Comparison of ENCODE assay signal across 21 mouse cellular contexts in genomic region chr14:24924561-24924960, GRCm38 (mm10).
A peak's percentile ranks its signal among the peaks of the same experiment; 100 is the strongest.
DNase-seq lines count a peak whose midpoint lies in the region; ATAC-seq lines count a peak whose summit lies in the region.
"Had no signal": no experiment of that assay in that cellular context is flagged by ENCODE, and none has a peak within 500 bp of the region (broad histone marks: within the 10 kb centered on the region; RNA-seq: fewer than 3 reads in every experiment).

No protein-coding gene starts in this region.

- WGBS in hindbrain, embryonic 10.5 days = 77% methylated on average over 3 of the region's 3 CpGs
- 62% methylated on average over 3 of the region's 3 CpGs for whole genome bisulfite sequencing in hindbrain, embryonic 16.5 days
- 60% methylated on average over 3 of the region's 3 CpGs for WGBS in embryonic facial prominence, embryonic 11.5 days
- WGBS in limb, embryonic 12.5 days = 42% methylated on average over 3 of the region's 3 CpGs

- peaks cover 27% of the 10 kb centered on the region for H3K4me1 ChIP-seq in hindbrain, embryonic 10.5 days (replicated peaks)
- peaks cover 6% of the 10 kb centered on the region; the same call in 1 of the 2 replicates for H3K4me1 ChIP-seq in hindbrain, embryonic 16.5 days (ENCODE audit: control insufficient read depth, insufficient read depth, low read depth, low read length)
- peaks cover 3% of the 10 kb centered on the region for H3K4me1 ChIP-seq in embryonic facial prominence, embryonic 11.5 days (ENCODE audit: control insufficient read depth, insufficient read depth, low read length)
- peaks cover 53% of the 10 kb centered on the region for H3K4me1 ChIP-seq in limb, embryonic 12.5 days (replicated peaks)

- no peak overlapping the region for H3K4me3 ChIP-seq in hindbrain, embryonic 10.5 days
- H3K4me3 ChIP-seq in hindbrain, embryonic 16.5 days (ENCODE audit: low read length) = no peak overlapping the region
- no peak overlapping the region for H3K4me3 ChIP-seq in embryonic facial prominence, embryonic 11.5 days (ENCODE audit: low read depth, low read length)
- no peak overlapping the region for H3K4me3 ChIP-seq in limb, embryonic 12.5 days (replicated peaks)
- H3K4me3 ChIP-seq: embryonic facial prominence, embryonic 15.5 days; hindbrain, embryonic 13.5 days had no signal

- H3K27me3 ChIP-seq in hindbrain, embryonic 10.5 days (ENCODE audit: insufficient read depth, poor library complexity, severe bottlenecking) = peaks cover 14% of the 10 kb centered on the region; the same call in 1 of the 2 replicates
- no peaks in the 10 kb centered on the region for H3K27me3 ChIP-seq in hindbrain, embryonic 16.5 days (replicated peaks; ENCODE audit: control insufficient read depth, insufficient read depth, low read length)
- no peaks in the 10 kb centered on the region for H3K27me3 ChIP-seq in embryonic facial prominence, embryonic 11.5 days (ENCODE audit: control insufficient read depth, insufficient read depth, low read length)
- no peaks in the 10 kb centered on the region for H3K27me3 ChIP-seq in limb, embryonic 12.5 days
- H3K27me3 ChIP-seq: embryonic facial prominence, embryonic 15.5 days; hindbrain, embryonic 13.5 days had no signal

- H3K4me2 ChIP-seq in hindbrain, embryonic 16.5 days (ENCODE audit: low read length) = no peak overlapping the region
- H3K4me2 ChIP-seq in embryonic facial prominence, embryonic 11.5 days (ENCODE audit: low read depth, low read length) = no peak overlapping the region
- H3K4me2 ChIP-seq in limb, embryonic 12.5 days = no peak overlapping the region
- H3K4me2 ChIP-seq: embryonic facial prominence, embryonic 15.5 days; heart, embryonic 11.5 days; hindbrain, embryonic 13.5 days had no signal

- H3K9me3 ChIP-seq in hindbrain, embryonic 10.5 days = no peaks in the 10 kb centered on the region
- no peaks in the 10 kb centered on the region for H3K9me3 ChIP-seq in hindbrain, embryonic 16.5 days (ENCODE audit: control insufficient read depth, low read length)
- no peaks in the 10 kb centered on the region for H3K9me3 ChIP-seq in embryonic facial prominence, embryonic 11.5 days (replicated peaks; ENCODE audit: control insufficient read depth, low read length)
- no peaks in the 10 kb centered on the region for H3K9me3 ChIP-seq in limb, embryonic 12.5 days
- H3K9me3 ChIP-seq: embryonic facial prominence, embryonic 15.5 days; hindbrain, embryonic 13.5 days had no signal

- no peak for DNase-seq in hindbrain, embryonic 10.5 days (ENCODE audit: low spot score)
- DNase-seq in embryonic facial prominence, embryonic 11.5 days (ENCODE audit: low spot score) = peak; percentile 11
- DNase-seq: adrenal gland, adult 2 months; adrenal gland, postnatal 14 days; cerebellum, adult 11 months; cerebellum, adult 2 months; cerebellum, adult 9-11 months; cerebellum, postnatal 25 days; forebrain, postnatal 0 days; gastrocnemius, postnatal 25 days had no signal

- H3K9ac ChIP-seq in hindbrain, embryonic 16.5 days (ENCODE audit: low read depth, low read length) = no peak overlapping the region
- no peak overlapping the region for H3K9ac ChIP-seq in embryonic facial prominence, embryonic 11.5 days (replicated peaks; ENCODE audit: low read length)
- H3K9ac ChIP-seq in limb, embryonic 12.5 days (replicated peaks) = no peak overlapping the region
- H3K9ac ChIP-seq: embryonic facial prominence, embryonic 15.5 days; forebrain, postnatal 0 days; hindbrain, embryonic 13.5 days had no signal

- no peak for ATAC-seq in hindbrain, embryonic 16.5 days
- no peak for ATAC-seq in embryonic facial prominence, embryonic 11.5 days (replicated peaks; ENCODE audit: insufficient number of reproducible peaks, low FRiP score, low TSS enrichment, low read depth)
- ATAC-seq in limb, embryonic 12.5 days (ENCODE audit: insufficient number of reproducible peaks, insufficient read depth, low FRiP score, low TSS enrichment, low read depth) = 0 out of 2 replicates have a peak, but pooled peaks have one; percentile 58
- no peak for ATAC-seq in inflammation-experienced regulatory T-cells, adult 6 months
- ATAC-seq in frontal cortex, adult (ENCODE audit: low TSS enrichment) = no peak
- ATAC-seq: CD4-positive, CD25-positive, alpha-beta regulatory T cell, adult 4 months; forebrain, embryonic 14.5 days; forebrain, postnatal 0 days; hindbrain, postnatal 0 days; intestine, postnatal 0 days had no signal

- H3K27ac ChIP-seq in hindbrain, embryonic 10.5 days = peak overlapping the region; percentile 53
- H3K27ac ChIP-seq in hindbrain, embryonic 16.5 days (ENCODE audit: low read depth, low read length) = no peak overlapping the region
- no peak overlapping the region for H3K27ac ChIP-seq in embryonic facial prominence, embryonic 11.5 days (replicated peaks; ENCODE audit: low read depth, low read length)
- H3K27ac ChIP-seq in limb, embryonic 12.5 days = peak overlapping the region; percentile 59
- H3K27ac ChIP-seq: embryonic facial prominence, embryonic 15.5 days; hindbrain, embryonic 13.5 days; hindbrain, postnatal 0 days had no signal

- no peaks in the 10 kb centered on the region for H3K36me3 ChIP-seq in hindbrain, embryonic 10.5 days
- H3K36me3 ChIP-seq in hindbrain, embryonic 16.5 days (ENCODE audit: control insufficient read depth, insufficient read depth, low read length) = no peaks in the 10 kb centered on the region
- no peaks in the 10 kb centered on the region for H3K36me3 ChIP-seq in embryonic facial prominence, embryonic 11.5 days (replicated peaks; ENCODE audit: control insufficient read depth, insufficient read depth, low read depth, low read length)
- no peaks in the 10 kb centered on the region for H3K36me3 ChIP-seq in limb, embryonic 12.5 days
- H3K36me3 ChIP-seq: embryonic facial prominence, embryonic 15.5 days; hindbrain, embryonic 13.5 days had no signal

Comparison
In these comparisons a context has a peak if more than half of its experiments do, and no peak if none do; other contexts are left out.
1. H3K27ac ChIP-seq: peak in hindbrain, embryonic 10.5 days (single experiment) and limb, embryonic 12.5 days (single experiment); none in hindbrain, embryonic 16.5 days (single experiment) and embryonic facial prominence, embryonic 11.5 days (single experiment).